Comparison of ENCODE assay signal across 11 mouse cellular contexts in genomic region chr9:47942761-47943583, GRCm38 (mm10).
DNase-seq lines count a peak whose midpoint lies in the region; ATAC-seq lines count a peak whose summit lies in the region.
"Had no signal": no experiment of that assay in that cellular context is flagged by ENCODE, and none has a peak within 500 bp of the region (broad histone marks: within the 10 kb centered on the region; RNA-seq: fewer than 3 reads in every experiment).

No protein-coding gene starts in this region.

- DNase-seq in forebrain, embryonic 10.5 days (ENCODE audit: extremely low spot score, low spot score): no peak
- DNase-seq in left cerebral cortex, postnatal 25 days (ENCODE audit: low spot score in 2 of 2): peak; percentile 59 to 62
- DNase-seq in right cerebral cortex, postnatal 14 days: peak; percentile 40
- DNase-seq in cerebellum, adult 11-12 months: no peak
- DNase-seq in urinary bladder, postnatal 10 days (ENCODE audit: low spot score): no peak
- DNase-seq in adrenal gland, adult 2 months: no peak
- DNase-seq: B cell, adult 2 months; lung, postnatal 36 days had no signal

- no peaks in the 10 kb centered on the region for H3K9me3 ChIP-seq in forebrain, embryonic 13.5 days (replicated peaks)
- no peaks in the 10 kb centered on the region for H3K9me3 ChIP-seq in forebrain, embryonic 10.5 days
- H3K9me3 ChIP-seq in hindbrain, embryonic 15.5 days: no peaks in the 10 kb centered on the region

- H3K36me3 ChIP-seq in forebrain, embryonic 13.5 days (ENCODE audit: poor library complexity, severe bottlenecking): no peaks in the 10 kb centered on the region
- no peaks in the 10 kb centered on the region for H3K36me3 ChIP-seq in forebrain, embryonic 10.5 days (replicated peaks)
- no peaks in the 10 kb centered on the region for H3K36me3 ChIP-seq in hindbrain, embryonic 15.5 days

- H3K4me1 ChIP-seq in forebrain, embryonic 13.5 days: peaks cover 9% of the 10 kb centered on the region
- peaks cover 19% of the 10 kb centered on the region for H3K4me1 ChIP-seq in forebrain, embryonic 10.5 days
- H3K4me1 ChIP-seq in hindbrain, embryonic 15.5 days (replicated peaks): peaks cover 11% of the 10 kb centered on the region

- H3K27me3 ChIP-seq in forebrain, embryonic 13.5 days: peaks cover 9% of the 10 kb centered on the region
- H3K27me3 ChIP-seq in forebrain, embryonic 10.5 days (ENCODE audit: poor library complexity, severe bottlenecking): 0 out of 2 replicates have a peak, but pooled peaks cover 16% of the 10 kb centered on the region
- no peaks in the 10 kb centered on the region for H3K27me3 ChIP-seq in hindbrain, embryonic 15.5 days

- peak; percentile 63 for ATAC-seq in forebrain, embryonic 13.5 days
- peak; percentile 51; the same call in 1 of the 2 replicates for ATAC-seq in hindbrain, embryonic 15.5 days (ENCODE audit: low FRiP score, low read depth)
- ATAC-seq: Patski had no signal

- no peak overlapping the region for H3K4me2 ChIP-seq in forebrain, embryonic 13.5 days
- no peak overlapping the region for H3K4me2 ChIP-seq in hindbrain, embryonic 15.5 days

- H3K27ac ChIP-seq in forebrain, embryonic 13.5 days: peak overlapping the region; percentile 25; the same call in 1 of the 2 replicates
- H3K27ac ChIP-seq in forebrain, embryonic 10.5 days: no peak overlapping the region
- no peak overlapping the region for H3K27ac ChIP-seq in hindbrain, embryonic 15.5 days (replicated peaks)

- intact Hi-C loops in left cerebral cortex, postnatal 25 days (cut with DNase I): no loop called here

- H3K4me3 ChIP-seq in forebrain, embryonic 13.5 days: no peak overlapping the region
- H3K4me3 ChIP-seq in forebrain, embryonic 10.5 days: no peak overlapping the region
- no peak overlapping the region for H3K4me3 ChIP-seq in hindbrain, embryonic 15.5 days

- 46% methylated on average over 11 of the region's 11 CpGs for WGBS in forebrain, embryonic 13.5 days
- WGBS in forebrain, embryonic 10.5 days: 68% methylated on average over 11 of the region's 11 CpGs
- WGBS in hindbrain, embryonic 15.5 days: 29% methylated on average over 11 of the region's 11 CpGs

- H3K9ac ChIP-seq in forebrain, embryonic 13.5 days: no peak overlapping the region
- no peak overlapping the region for H3K9ac ChIP-seq in hindbrain, embryonic 15.5 days

Comparison
In these comparisons a context has a peak if more than half of its experiments do, and no peak if none do; other contexts are left out.
1. DNase-seq: peak in left cerebral cortex, postnatal 25 days (2 of 2) and right cerebral cortex, postnatal 14 days (single experiment); none in forebrain, embryonic 10.5 days (single experiment), cerebellum, adult 11-12 months (single experiment), urinary bladder, postnatal 10 days (single experiment) and adrenal gland, adult 2 months (single experiment).